Mouse (Mus musculus) lung, embryonic 16.5 days (tissue): ENCODE results near the gene Aim2. TPM values are rescaled to one million over a fixed set of nuclear protein-coding genes. Genes with fewer than 3 reads are reported as not detected.

Source experiments
- ATAC-seq: fragments of 200-750 bp; cut with Nextera tagmentation; 2 replicates; pipeline ENCODE4 v1.8.0; 2017; ENCODE audit warnings: low read depth, mild to moderate bottlenecking, moderate library complexity
- H3K27ac ChIP-seq: fragments of 300-500 bp; sonication (generic); 2 replicates; pipeline ENCODE4 v1.5.1; 2014; ENCODE audit warnings: mild to moderate bottlenecking, control low read depth, low read length
- H3K27me3 ChIP-seq: fragments of 300-500 bp; sonication (generic); 2 replicates; pipeline ENCODE4 v1.6.1; 2014; ENCODE audit warnings: low read depth, low read length, mixed read lengths; ENCODE audit not compliant: control insufficient read depth, insufficient read depth
- H3K36me3 ChIP-seq: fragments of 300-500 bp; sonication (generic); 2 replicates; pipeline ENCODE4 v1.6.1; 2014; ENCODE audit warnings: low read length; ENCODE audit not compliant: control insufficient read depth, insufficient read depth
- H3K4me1 ChIP-seq: fragments of 300-500 bp; sonication (generic); replicated peaks from 2 replicates; pipeline ENCODE4 v1.6.1; 2014; ENCODE audit warnings: low read length, mixed read lengths; ENCODE audit not compliant: control insufficient read depth, insufficient read depth
- H3K4me2 ChIP-seq: fragments of 300-500 bp; sonication (generic); 2 replicates; pipeline ENCODE4 v1.6.1; 2014; ENCODE audit warnings: low read depth, low read length, control low read depth
- H3K4me3 ChIP-seq: fragments of 300-500 bp; sonication (generic); 2 replicates; pipeline ENCODE4 v1.5.1; 2014; ENCODE audit warnings: mild to moderate bottlenecking, low read length, control low read depth
- H3K9ac ChIP-seq: fragments of 300-500 bp; sonication (generic); 2 replicates; pipeline ENCODE4 v1.6.1; 2014; ENCODE audit warnings: low read length, control low read depth
- H3K9me3 ChIP-seq: fragments of 300-500 bp; sonication (generic); 2 replicates; pipeline ENCODE4 v1.6.1; 2016; ENCODE audit warnings: low read length; ENCODE audit not compliant: control insufficient read depth
- WGBS: fragments of 180-500 bp; shearing (Covaris S2); extraction: QIAGEN DNeasy Blood & Tissue Kit; methylation state at CpG from one replicate; pipeline ENCODE4 v1.1.7; 2014; 5-methylcytosine and 5-hydroxymethylcytosine counted together
- polyA plus RNA-seq: library from polyadenylated mRNA; unstranded; fragments of >200 nt; fragmentation: Nextera tagmentation; extraction: Ambion mirVana; gene quantifications from 2 replicates; pipeline ENCODE4 v1.2.1, GENCODE M21; 2015

Gene Aim2
- polyA plus RNA-seq, 1 experiment from 2014 or later, result 1.3 TPM

- no peak for ATAC-seq
- H3K4me2 ChIP-seq, result no peak overlapping the region
- 5% methylated on average over 2 of the region's 2 CpGs for WGBS
- H3K36me3 ChIP-seq, result no peaks in the 10 kb centered on the region
- no peak overlapping the region for H3K4me3 ChIP-seq
- H3K27me3 ChIP-seq, result no peaks in the 10 kb centered on the region
- H3K27ac ChIP-seq, result no peak overlapping the region
- no peaks in the 10 kb centered on the region for H3K9me3 ChIP-seq
- H3K9ac ChIP-seq, result no peak overlapping the region
- H3K4me1 ChIP-seq, result no peaks in the 10 kb centered on the region
Measured at GRCm38 (mm10) chr1:173339543-173339942, 11.1 kb upstream of the Aim2 start.

DNA sequence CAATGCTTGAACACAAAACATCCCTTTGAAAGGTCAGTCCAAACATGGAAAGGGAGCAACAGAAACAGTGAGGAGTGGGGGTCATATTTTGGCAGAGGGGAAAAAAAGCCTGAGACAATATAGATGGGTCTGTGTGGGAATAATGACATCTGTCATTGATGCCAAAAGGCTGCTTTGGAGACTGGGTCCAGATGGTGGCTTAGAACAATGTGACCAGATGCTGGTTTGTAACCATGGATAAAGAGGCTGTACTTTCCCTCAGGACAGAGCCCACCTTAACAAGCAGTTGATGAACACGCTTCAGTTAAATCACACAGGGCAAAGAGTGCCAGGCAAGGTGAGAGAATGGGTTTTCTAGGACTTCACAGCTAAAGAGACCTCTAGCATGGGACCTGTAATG is 8.3 kb upstream of the Aim2 start:
- WGBS, result 82% methylated on average over 1 of the region's 1 CpGs
- H3K4me2 ChIP-seq, result no peak overlapping the region
- no peaks in the 10 kb centered on the region for H3K27me3 ChIP-seq
- no peaks in the 10 kb centered on the region for H3K4me1 ChIP-seq
- H3K9ac ChIP-seq, result no peak overlapping the region
- no peaks in the 10 kb centered on the region for H3K36me3 ChIP-seq
- H3K4me3 ChIP-seq, result no peak overlapping the region
- H3K9me3 ChIP-seq, result no peaks in the 10 kb centered on the region
- no peak for ATAC-seq
- H3K27ac ChIP-seq, result no peak overlapping the region

DNA sequence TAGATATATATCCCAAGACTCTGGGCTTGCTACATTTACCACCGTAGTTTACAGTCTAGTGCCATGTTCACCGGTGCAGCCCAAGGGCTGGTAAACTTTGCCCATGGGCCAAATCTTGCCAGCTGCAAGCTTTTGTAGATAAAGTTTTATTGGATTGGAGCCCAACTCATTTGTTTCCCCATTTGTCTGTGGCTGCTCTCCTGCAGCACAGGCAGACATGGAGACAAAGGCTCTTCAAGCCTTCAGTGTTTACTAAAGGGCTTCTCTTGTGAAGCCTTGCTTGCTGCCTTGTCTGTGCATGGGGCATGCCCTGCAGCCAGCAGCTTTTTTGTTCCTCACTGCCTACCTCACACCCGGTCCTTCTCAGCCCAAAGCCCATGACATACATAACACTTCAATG is 6.7 kb upstream of the Aim2 start:
- H3K27ac ChIP-seq, result no peak overlapping the region
- no peak for ATAC-seq
- H3K9me3 ChIP-seq, result no peaks in the 10 kb centered on the region
- no peaks in the 10 kb centered on the region for H3K27me3 ChIP-seq
- no peaks in the 10 kb centered on the region for H3K4me1 ChIP-seq
- no peak overlapping the region for H3K4me2 ChIP-seq
- 67% methylated on average over 3 of the region's 3 CpGs for WGBS
- no peaks in the 10 kb centered on the region for H3K36me3 ChIP-seq
- H3K4me3 ChIP-seq, result no peak overlapping the region
- H3K9ac ChIP-seq, result no peak overlapping the region

GRCm38 (mm10) chr1:173345112-173345511 is 5.6 kb upstream of the Aim2 start:
- Histone ChIP-seq H3K36me3 (no peaks in the 10 kb centered on the region), H3K4me2 (no peak overlapping the region), H3K4me1 (no peaks in the 10 kb centered on the region), H3K9me3 (no peaks in the 10 kb centered on the region), H3K27ac (no peak overlapping the region), H3K27me3 (no peaks in the 10 kb centered on the region), H3K4me3 (no peak overlapping the region), H3K9ac (no peak overlapping the region)
- ATAC-seq, result no peak
- 78% methylated on average over 4 of the region's 4 CpGs for WGBS

- Histone ChIP-seq H3K36me3 (no peaks in the 10 kb centered on the region), H3K9me3 (no peaks in the 10 kb centered on the region), H3K4me2 (no peak overlapping the region), H3K27me3 (no peaks in the 10 kb centered on the region), H3K9ac (no peak overlapping the region), H3K4me3 (no peak overlapping the region), H3K4me1 (no peaks in the 10 kb centered on the region), H3K27ac (no peak overlapping the region)
- WGBS, result 29% methylated on average over 1 of the region's 1 CpGs
- ATAC-seq, result no peak
Measured at GRCm38 (mm10) chr1:173348527-173348926, 2.2 kb upstream of the Aim2 start.

- H3K9me3 ChIP-seq, result no peaks in the 10 kb centered on the region
- no peak overlapping the region for H3K27ac ChIP-seq
- H3K27me3 ChIP-seq, result no peaks in the 10 kb centered on the region
- WGBS, result 60% methylated on average over 5 of the region's 5 CpGs
- H3K4me1 ChIP-seq, result no peaks in the 10 kb centered on the region
- H3K4me2 ChIP-seq, result no peak overlapping the region
- ATAC-seq, result no peak
- no peak overlapping the region for H3K9ac ChIP-seq
- H3K4me3 ChIP-seq, result no peak overlapping the region
- H3K36me3 ChIP-seq, result no peaks in the 10 kb centered on the region
Measured at GRCm38 (mm10) chr1:173349192-173349591, 1.5 kb upstream of the Aim2 start.

DNA sequence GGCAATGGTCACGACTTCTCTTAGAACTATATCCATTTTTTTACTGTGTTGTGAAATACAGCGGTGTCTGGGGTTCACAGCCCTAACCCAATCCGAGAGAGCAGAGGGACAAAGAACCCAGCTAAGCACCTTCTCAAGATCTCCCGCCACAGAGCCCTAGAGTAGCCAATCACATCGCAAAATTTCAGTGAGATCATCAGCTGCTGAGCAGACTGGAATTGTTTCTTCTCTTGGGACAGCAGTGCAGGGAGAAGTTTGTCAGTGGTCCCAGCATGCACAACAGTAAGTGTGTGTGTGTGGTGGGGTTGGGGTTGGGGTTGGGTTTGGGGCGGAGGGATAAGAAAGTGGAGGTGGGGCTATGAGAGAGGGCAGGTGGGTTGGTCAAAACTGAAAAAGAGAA is 733 bp upstream of the Aim2 start:
- WGBS, result 2% methylated on average over 6 of the region's 6 CpGs
- Histone ChIP-seq H3K4me2 (peak overlapping the region; percentile 48), H3K36me3 (no peaks in the 10 kb centered on the region), H3K4me3 (peak overlapping the region; percentile 14; the same call in 1 of the 2 replicates), H3K9ac (no peak overlapping the region), H3K9me3 (no peaks in the 10 kb centered on the region), H3K27me3 (no peaks in the 10 kb centered on the region), H3K4me1 (no peaks in the 10 kb centered on the region), H3K27ac (no peak overlapping the region)
- ATAC-seq, result peak; percentile 74

GRCm38 (mm10) chr1:173355107-173355846 is 4.6 kb downstream of the Aim2 start:
- H3K4me2 ChIP-seq, result no peak overlapping the region
- no peaks in the 10 kb centered on the region for H3K9me3 ChIP-seq
- no peak overlapping the region for H3K9ac ChIP-seq
- no peaks in the 10 kb centered on the region for H3K27me3 ChIP-seq
- H3K4me3 ChIP-seq, result no peak overlapping the region
- H3K27ac ChIP-seq, result no peak overlapping the region
- no peak for ATAC-seq
- no peaks in the 10 kb centered on the region for H3K36me3 ChIP-seq
- H3K4me1 ChIP-seq, result no peaks in the 10 kb centered on the region
- WGBS, result 66% methylated on average over 7 of the region's 7 CpGs

DNA sequence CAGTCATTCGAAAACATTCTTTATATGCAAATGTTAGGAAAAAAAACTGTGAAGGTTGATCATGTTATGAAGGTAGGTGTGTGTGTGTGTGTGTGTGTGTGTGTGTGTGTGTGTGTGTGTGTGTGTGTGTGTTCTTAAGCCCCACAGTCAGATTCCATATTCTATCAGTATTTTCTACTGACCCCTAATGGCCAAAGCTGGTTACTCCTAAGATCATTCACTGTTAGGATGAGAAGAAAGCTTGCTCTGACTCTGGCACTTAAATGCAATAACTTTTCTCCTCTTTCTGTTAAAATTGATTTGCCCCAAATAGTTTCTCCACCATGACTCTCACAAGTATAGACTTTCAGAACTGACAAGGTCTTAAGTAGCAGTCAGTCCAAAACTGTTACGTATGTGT is 6.0 kb downstream of the Aim2 start:
- Histone ChIP-seq H3K4me2 (no peak overlapping the region), H3K9me3 (no peaks in the 10 kb centered on the region), H3K4me3 (no peak overlapping the region), H3K27ac (no peak overlapping the region), H3K9ac (no peak overlapping the region), H3K36me3 (no peaks in the 10 kb centered on the region), H3K4me1 (no peaks in the 10 kb centered on the region), H3K27me3 (no peaks in the 10 kb centered on the region)
- no peak for ATAC-seq
- WGBS, result 80% methylated on average over 2 of the region's 2 CpGs

GRCm38 (mm10) chr1:173357799-173358198 is 7.1 kb downstream of the Aim2 start:
- no peak overlapping the region for H3K27ac ChIP-seq
- H3K9ac ChIP-seq, result no peak overlapping the region
- no peak overlapping the region for H3K4me3 ChIP-seq
- 38% methylated on average over 4 of the region's 4 CpGs for WGBS
- no peaks in the 10 kb centered on the region for H3K4me1 ChIP-seq
- no peak overlapping the region for H3K4me2 ChIP-seq
- H3K36me3 ChIP-seq, result no peaks in the 10 kb centered on the region
- H3K9me3 ChIP-seq, result no peaks in the 10 kb centered on the region
- ATAC-seq, result no peak
- no peaks in the 10 kb centered on the region for H3K27me3 ChIP-seq
